Comparison of ENCODE assay signal across 9 mouse cellular contexts in genomic region chr10:120271879-120272269, GRCm38 (mm10). TPM values are rescaled to one million over a fixed set of nuclear protein-coding genes. Genes with fewer than 3 reads are reported as not detected.
DNase-seq lines count a peak whose midpoint lies in the region; ATAC-seq and TF ChIP-seq lines count a peak whose summit lies in the region.
"Had no signal": no experiment of that assay in that cellular context is flagged by ENCODE, and none has a peak within 500 bp of the region (broad histone marks: within the 10 kb centered on the region; RNA-seq: fewer than 3 reads in every experiment).

No protein-coding gene starts in this region.

- H3K4me1 ChIP-seq in liver, embryonic 11.5 days (replicated peaks; ENCODE audit: control insufficient read depth, insufficient read depth, low read length), result peaks cover 9% of the 10 kb centered on the region
- H3K4me1 ChIP-seq in forebrain, embryonic 13.5 days, result peaks cover 19% of the 10 kb centered on the region
- H3K4me1 ChIP-seq in limb, embryonic 14.5 days (ENCODE audit: control insufficient read depth, insufficient read depth, low read length), result peaks cover 55% of the 10 kb centered on the region
- H3K4me1 ChIP-seq in olfactory bulb, adult 2 months (ENCODE audit: control insufficient read depth, insufficient read depth, low read length), result no peaks in the 10 kb centered on the region

- H3K9ac ChIP-seq in liver, embryonic 11.5 days (ENCODE audit: low read depth, low read length), result no peak overlapping the region; the same call in 1 of the 2 replicates
- H3K9ac ChIP-seq in forebrain, embryonic 13.5 days, result peak overlapping the region; percentile 58
- H3K9ac ChIP-seq in limb, embryonic 14.5 days (ENCODE audit: low read depth, low read length, severe bottlenecking), result peak overlapping the region; percentile 12; the same call in 1 of the 2 replicates

- peak overlapping the region; percentile 60 for H3K4me2 ChIP-seq in liver, embryonic 11.5 days
- peak overlapping the region; percentile 67 for H3K4me2 ChIP-seq in forebrain, embryonic 13.5 days
- peak overlapping the region; percentile 44 for H3K4me2 ChIP-seq in limb, embryonic 14.5 days (replicated peaks; ENCODE audit: low read depth, low read length, severe bottlenecking)

- H3K27me3 ChIP-seq in liver, embryonic 11.5 days (replicated peaks; ENCODE audit: control insufficient read depth, insufficient read depth, low read length), result no peaks in the 10 kb centered on the region
- no peaks in the 10 kb centered on the region for H3K27me3 ChIP-seq in forebrain, embryonic 13.5 days
- no peaks in the 10 kb centered on the region for H3K27me3 ChIP-seq in limb, embryonic 14.5 days (ENCODE audit: control insufficient read depth, insufficient read depth, low read length)

- no peak for TF ChIP-seq CTCF in olfactory bulb, adult 2 months (IDR thresholded peaks at IDR 0.05; ENCODE audit: insufficient read depth, low read depth, low read length)

- H3K27ac ChIP-seq in liver, embryonic 11.5 days (ENCODE audit: low read depth, low read length), result no peak overlapping the region
- H3K27ac ChIP-seq in forebrain, embryonic 13.5 days, result peak overlapping the region; percentile 45
- peak overlapping the region; percentile 73 for H3K27ac ChIP-seq in limb, embryonic 14.5 days (replicated peaks; ENCODE audit: low read depth, low read length)
- no peak overlapping the region for H3K27ac ChIP-seq in olfactory bulb, adult 2 months (ENCODE audit: insufficient read depth, low read depth, low read length)

- no peaks in the 10 kb centered on the region for H3K9me3 ChIP-seq in liver, embryonic 11.5 days (ENCODE audit: control insufficient read depth, low read length)
- no peaks in the 10 kb centered on the region for H3K9me3 ChIP-seq in forebrain, embryonic 13.5 days (replicated peaks)
- no peaks in the 10 kb centered on the region for H3K9me3 ChIP-seq in limb, embryonic 14.5 days (ENCODE audit: control insufficient read depth, low read length)

- 23% methylated on average over 10 of the region's 11 CpGs for WGBS in liver, embryonic 11.5 days
- 9% methylated on average over 10 of the region's 11 CpGs for WGBS in forebrain, embryonic 13.5 days
- 13% methylated on average over 10 of the region's 11 CpGs for WGBS in limb, embryonic 14.5 days
- WGBS in olfactory bulb, adult 2 months, result 4% methylated on average over 11 of the region's 11 CpGs

- no peak for TF ChIP-seq POLR2A in limb, embryonic 14.5 days (IDR thresholded peaks at IDR 0.05; ENCODE audit: borderline replicate concordance, extremely low read depth, insufficient read depth, insufficient read length)
- TF ChIP-seq POLR2A in olfactory bulb, adult 2 months (IDR thresholded peaks at IDR 0.05; ENCODE audit: insufficient read depth, low read depth, low read length), result no peak

- H3K4me3 ChIP-seq in liver, embryonic 11.5 days (ENCODE audit: low read depth, low read length), result peak overlapping the region; percentile 25; the same call in 1 of the 2 replicates
- H3K4me3 ChIP-seq in forebrain, embryonic 13.5 days, result peak overlapping the region; percentile 38
- H3K4me3 ChIP-seq in limb, embryonic 14.5 days (replicated peaks; ENCODE audit: low read length), result peak overlapping the region; percentile 14
- peak overlapping the region; percentile 4; the same call in 1 of the 2 replicates for H3K4me3 ChIP-seq in olfactory bulb, adult 2 months (ENCODE audit: insufficient read depth, low read depth, low read length)

- ATAC-seq in liver, embryonic 11.5 days (replicated peaks; ENCODE audit: low FRiP score), result peak; percentile 23; the same call in 1 of the 2 replicates
- peak; percentile 43 for ATAC-seq in forebrain, embryonic 13.5 days
- no peak for ATAC-seq in limb, embryonic 14.5 days (ENCODE audit: low FRiP score, low read depth)

- no peaks in the 10 kb centered on the region for H3K36me3 ChIP-seq in liver, embryonic 11.5 days (ENCODE audit: control insufficient read depth, insufficient read depth, low read length)
- H3K36me3 ChIP-seq in forebrain, embryonic 13.5 days (ENCODE audit: poor library complexity, severe bottlenecking), result no peaks in the 10 kb centered on the region
- H3K36me3 ChIP-seq in limb, embryonic 14.5 days (ENCODE audit: control insufficient read depth, insufficient read depth, low read length), result no peaks in the 10 kb centered on the region

- DNase-seq in liver, embryonic 11.5 days (ENCODE audit: low spot score), result no peak
- DNase-seq in liver, result no peak
- DNase-seq in limb, embryonic 14.5 days (ENCODE audit: low spot score), result no peak
- DNase-seq in Muller cell, postnatal 12 days (ENCODE audit: inconsistent ontology term), result no peak
- DNase-seq in adrenal gland, postnatal 10 days, result no peak
- no peak for DNase-seq in frontal cortex, postnatal 14 days (ENCODE audit: low spot score in 2 of 2)
- DNase-seq: heart, adult 18-20 months had no signal

RNA-seq across cellular contexts. Expression of gene Llph, which starts 45.0 kb away (rescaled TPM):
- 86.5 and 92.3 TPM in 2 replicates for polyA plus RNA-seq in liver, embryonic 11.5 days (2014; fragmentation: Nextera tagmentation; extraction: Ambion mirVana)
- polyA plus RNA-seq in forebrain, embryonic 13.5 days (2015; fragmentation: Nextera tagmentation; extraction: Ambion mirVana), result 50.9 and 58.7 TPM in 2 replicates
- 16.7 and 34.6 TPM in 2 replicates for polyA plus RNA-seq in limb, embryonic 14.5 days (2012; rRNA removed)
- polyA plus RNA-seq in limb, embryonic 14.5 days (2014; fragmentation: Nextera tagmentation; extraction: Ambion mirVana), result 46.0 and 50.9 TPM in 2 replicates
- not detected in 2 replicates for polyA plus RNA-seq in olfactory bulb, adult 2 months (2012; ENCODE audit: insufficient read depth, insufficient read length, low replicate concordance, missing spikeins)
- total RNA-seq in adrenal gland, postnatal 10 days (2021), result 10 to 100 TPM; 20.3 to 24.7 TPM

Comparison
In these comparisons a context has a peak if more than half of its experiments do, and no peak if none do; other contexts are left out.
1. H3K27ac ChIP-seq: peak in forebrain, embryonic 13.5 days (single experiment) and limb, embryonic 14.5 days (single experiment); none in liver, embryonic 11.5 days (single experiment) and olfactory bulb, adult 2 months (single experiment).
2. RNA of gene Llph, which starts 45.0 kb away (polyA plus RNA-seq): 86.5 to 92.3 TPM in liver, embryonic 11.5 days, 50.9 to 58.7 TPM in forebrain, embryonic 13.5 days and 16.7 to 50.9 TPM in limb, embryonic 14.5 days; not detected in olfactory bulb, adult 2 months; every median in the first group is over 10 times any median in the second.
3. Peak in every context shown above with its lines, with median percentiles within 50 percentile points of each other: H3K4me2 ChIP-seq and H3K4me3 ChIP-seq.